Comparison of ENCODE assay signal across 8 mouse cellular contexts in the genomic region with DNA sequence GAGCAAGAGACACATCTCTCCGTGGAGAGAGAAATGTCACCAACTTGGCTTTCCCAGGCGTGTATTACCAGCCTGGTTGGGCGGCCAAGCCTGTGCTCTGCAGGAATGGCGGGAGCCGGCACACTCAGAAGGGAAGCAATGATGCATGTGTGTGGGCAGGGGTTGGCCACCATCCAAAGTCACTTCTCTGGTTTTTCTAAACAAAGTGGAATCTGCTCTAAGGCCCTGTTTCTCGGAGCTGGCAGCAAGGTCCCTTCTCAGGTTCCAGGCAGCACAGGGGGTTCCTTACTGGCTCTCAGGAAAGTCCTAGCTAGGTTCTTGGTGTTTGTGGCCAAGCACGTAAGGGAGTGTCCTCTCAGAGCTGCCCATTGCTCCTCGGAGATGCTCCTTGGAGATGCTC. TPM values are rescaled to one million over a fixed set of nuclear protein-coding genes. Genes with fewer than 3 reads are reported as not detected.
DNase-seq lines count a peak whose midpoint lies in the region; ATAC-seq lines count a peak whose summit lies in the region.

No protein-coding gene starts in this region.

- H3K27me3 ChIP-seq in forebrain, embryonic 10.5 days (ENCODE audit: poor library complexity, severe bottlenecking) = no peaks in the 10 kb centered on the region

- peaks cover 6% of the 10 kb centered on the region; the same call in 1 of the 2 replicates for H3K4me1 ChIP-seq in forebrain, embryonic 10.5 days

- intact Hi-C loops in left cerebral cortex, postnatal 25 days (cut with DNase I) = no loop called here

- no peaks in the 10 kb centered on the region for H3K9me3 ChIP-seq in forebrain, embryonic 10.5 days

- WGBS in forebrain, embryonic 10.5 days = 84% methylated on average over 8 of the region's 8 CpGs

- H3K27ac ChIP-seq in forebrain, embryonic 10.5 days = no peak overlapping the region

- H3K36me3 ChIP-seq in forebrain, embryonic 10.5 days (replicated peaks) = no peaks in the 10 kb centered on the region

- H3K4me3 ChIP-seq in forebrain, embryonic 10.5 days = no peak overlapping the region

- peak; percentile 44; the same call in 1 of the 2 replicates for ATAC-seq in frontal cortex, adult (ENCODE audit: low TSS enrichment)
- ATAC-seq in megakaryocyte, adult 5-6 weeks (ENCODE audit: poor library complexity, severe bottlenecking) = no peak

- no peak for DNase-seq in frontal cortex, postnatal 10 days (ENCODE audit: low spot score in 2 of 2)
- peak; percentile 29 for DNase-seq in NIH3T3 (ENCODE audit: low read depth)
- DNase-seq in frontal cortex, postnatal 25 days (ENCODE audit: low spot score in 2 of 2) = peak; percentile 28 to 44
- peak; percentile 66 to 69 for DNase-seq in left cerebral cortex, postnatal 25 days (ENCODE audit: low spot score in 2 of 2)
- DNase-seq in forebrain, embryonic 10.5 days (ENCODE audit: extremely low spot score, low spot score) = no peak
- no peak for DNase-seq in thymus, postnatal 10 days (ENCODE audit: low spot score in 2 of 2)

RNA-seq across cellular contexts. Expression of a gene that starts 58.2 kb away (rescaled TPM):
- total RNA-seq in left cerebral cortex, postnatal 25 days (2021) = 1 to 10 TPM; 2.3 to 3.0 TPM
- polyA plus RNA-seq in forebrain, embryonic 10.5 days (2016; fragmentation: Nextera tagmentation; extraction: Ambion mirVana) = 2.1 and 2.9 TPM in 2 replicates
- 0.49 and 0.84 TPM in 2 replicates for total RNA-seq in megakaryocyte, adult 5-6 weeks (2015)
- 1.3 TPM in 1 of 2 replicates, not detected in the other for total RNA-seq in megakaryocyte, adult 5-6 weeks (2017)

Comparison
In these comparisons a context has a peak if more than half of its experiments do, and no peak if none do; other contexts are left out.
1. DNase-seq: peak in NIH3T3 (single experiment), frontal cortex, postnatal 25 days (2 of 2) and left cerebral cortex, postnatal 25 days (2 of 2); none in frontal cortex, postnatal 10 days (0 of 2), forebrain, embryonic 10.5 days (single experiment) and thymus, postnatal 10 days (0 of 2).